Mouse (Mus musculus) forebrain, embryonic 14.5 days (tissue): ENCODE measurements at regions not wholly inside any gene's neighbourhood (a gene's known extent, or its start where the extent isn't known, plus 50 kb on each side); places are given as distances from the start of the nearest gene placed in this dataset.

ENCODE experiments used
- ATAC-seq: fragments of 200-750 bp; cut with Nextera tagmentation; 2 replicates; pipeline ENCODE4 v1.8.0; 2017; ENCODE audit warnings: mild to moderate bottlenecking, moderate library complexity
- DNase-seq: peaks from one replicate; pipeline ENCODE4 v3.0.0-alpha.2; 2015; ENCODE audit warnings: low spot score
- H3K27ac ChIP-seq: fragments of 300-500 bp; sonication (generic); 2 replicates; pipeline ENCODE4 v1.5.1; 2014; ENCODE audit warnings: low read depth, mild to moderate bottlenecking, control low read depth, low read length, moderate library complexity
- H3K27me3 ChIP-seq: fragments of 300-500 bp; sonication (generic); replicated peaks from 2 replicates; pipeline ENCODE4 v1.6.1; 2014; ENCODE audit warnings: low read length, control low read depth, mixed read lengths; ENCODE audit not compliant: control insufficient read depth, insufficient read depth
- H3K36me3 ChIP-seq: fragments of 300-500 bp; sonication (generic); 2 replicates; pipeline ENCODE4 v1.6.1; 2014; ENCODE audit warnings: low read length, control low read depth; ENCODE audit not compliant: control insufficient read depth, insufficient read depth
- H3K4me1 ChIP-seq: fragments of 300-500 bp; sonication (generic); 2 replicates; pipeline ENCODE4 v1.6.1; 2014; ENCODE audit warnings: antibody characterized with exemption, low read length, control low read depth; ENCODE audit not compliant: control insufficient read depth, insufficient read depth
- H3K4me2 ChIP-seq: fragments of 300-500 bp; sonication (generic); 2 replicates; pipeline ENCODE4 v1.6.1; 2014; ENCODE audit warnings: mild to moderate bottlenecking, control low read depth, low read length
- H3K4me3 ChIP-seq: fragments of 300-500 bp; sonication (generic); 2 replicates; pipeline ENCODE4 v1.5.1; 2014; ENCODE audit warnings: low read depth, low read length, control low read depth
- H3K9ac ChIP-seq: fragments of 300-500 bp; sonication (generic); 2 replicates; pipeline ENCODE4 v1.6.1; 2014; ENCODE audit warnings: mild to moderate bottlenecking, low read length, control low read depth, moderate library complexity
- H3K9me3 ChIP-seq: fragments of 300-500 bp; sonication (generic); replicated peaks from 2 replicates; pipeline ENCODE4 v1.6.1; 2016; ENCODE audit warnings: low read length, control low read depth, mixed read lengths; ENCODE audit not compliant: control insufficient read depth
- WGBS: fragments of 180-500 bp; shearing (Covaris S2); extraction: QIAGEN DNeasy Blood & Tissue Kit; methylation state at CpG from one replicate; pipeline ENCODE4 v1.1.7; 2014; 5-methylcytosine and 5-hydroxymethylcytosine counted together

DNA sequence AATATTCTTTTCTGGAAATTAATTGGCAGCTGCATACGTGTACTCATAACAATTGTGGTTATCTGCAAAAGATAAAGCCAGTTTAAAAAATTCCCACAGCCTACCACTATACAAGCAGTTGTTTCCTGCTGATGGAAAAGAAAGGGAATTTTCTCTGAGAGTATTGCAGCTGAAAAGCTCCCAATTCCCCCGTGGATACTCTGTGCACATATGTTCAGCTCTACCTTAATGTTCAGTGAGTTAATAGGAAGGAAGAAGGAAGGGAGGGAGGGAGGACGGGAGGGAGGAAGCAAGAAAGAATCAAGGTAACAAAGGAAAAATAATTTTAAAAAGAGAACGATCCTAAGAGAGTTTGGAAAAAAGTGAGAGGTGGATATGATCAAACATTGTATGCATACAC is 1333.9 kb upstream of the Slc10a2 start:
- no peak for ATAC-seq
- Histone ChIP-seq H3K9ac (no peak overlapping the region), H3K27me3 (no peaks in the 10 kb centered on the region), H3K4me2 (no peak overlapping the region), H3K4me3 (no peak overlapping the region), H3K27ac (no peak overlapping the region), H3K36me3 (no peaks in the 10 kb centered on the region), H3K9me3 (no peaks in the 10 kb centered on the region), H3K4me1 (no peaks in the 10 kb centered on the region)
- peak; percentile 24 for DNase-seq
- 67% methylated on average over 4 of the region's 4 CpGs for WGBS
